ENCODE assay signal across 8 mouse cellular contexts in the genomic region with DNA sequence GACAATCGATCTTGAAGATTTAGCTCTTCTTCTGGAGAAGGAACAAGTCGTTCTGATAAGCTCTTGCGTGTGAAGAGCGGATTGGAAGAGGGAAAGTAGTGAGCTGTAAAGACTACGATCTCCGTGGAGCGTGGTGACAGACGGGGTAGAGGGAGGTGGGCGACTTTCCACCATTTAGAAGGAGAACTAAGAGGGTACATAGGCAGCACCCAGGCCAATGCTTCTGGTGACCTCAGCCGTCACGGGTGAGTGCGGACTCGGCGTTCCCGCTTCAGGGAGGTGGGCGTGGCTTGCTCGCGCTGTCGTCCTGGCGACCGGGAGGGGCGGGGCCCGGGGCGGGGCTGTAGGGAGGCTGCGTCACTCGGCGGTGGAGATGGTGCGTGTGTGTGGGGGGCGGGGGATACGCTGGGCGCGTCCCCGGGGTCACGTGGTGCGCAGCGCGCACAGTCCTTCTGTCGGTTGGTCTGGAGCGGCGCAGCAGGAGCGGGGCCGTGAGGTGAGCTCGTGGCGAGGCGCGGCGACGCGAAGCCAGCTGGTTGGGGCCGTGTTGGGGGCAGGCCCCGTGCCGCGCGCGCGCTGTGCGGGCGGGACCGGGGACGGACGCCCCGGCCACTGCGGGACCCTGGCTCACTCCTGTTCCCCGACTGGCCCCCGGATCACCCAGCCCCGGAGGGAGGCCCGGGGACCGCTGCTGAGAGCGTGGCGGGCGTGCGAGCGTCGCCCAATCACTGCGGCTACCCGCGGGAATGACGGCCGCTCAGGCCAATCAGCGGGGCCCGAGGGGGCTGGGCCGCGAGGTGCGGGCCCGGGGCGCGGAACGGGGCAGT. TPM values are rescaled to one million over a fixed set of nuclear protein-coding genes. Genes with fewer than 3 reads are reported as not detected.
DNase-seq lines count a peak whose midpoint lies in the region; ATAC-seq and TF ChIP-seq lines count a peak whose summit lies in the region.

Gene Phf20 (plus strand): TSS at position 165 of the 827 bp plus-strand sequence.

- peak within 1 kb of the TSS; percentile 77 for H3K4me3 ChIP-seq in forebrain, embryonic 15.5 days
- H3K4me3 ChIP-seq in layer of hippocampus, adult 2 months: peak within 1 kb of the TSS; percentile 93
- peak within 1 kb of the TSS; percentile 79 for H3K4me3 ChIP-seq in lung, embryonic 14.5 days (ENCODE audit: low read depth, low read length)
- H3K4me3 ChIP-seq in olfactory bulb, adult 2 months (ENCODE audit: insufficient read depth, low read depth, low read length): peak within 1 kb of the TSS; percentile 97
- H3K4me3 ChIP-seq in thymus, adult 2 months (ENCODE audit: control insufficient read depth, insufficient read depth, low read length): peak within 1 kb of the TSS; percentile 72

- H3K9me3 ChIP-seq in forebrain, embryonic 15.5 days: no peaks in the 10 kb centered on the region
- H3K9me3 ChIP-seq in lung, embryonic 14.5 days (ENCODE audit: low read depth, low read length): no peaks in the 10 kb centered on the region

- H3K4me2 ChIP-seq in forebrain, embryonic 15.5 days (replicated peaks): peak within 1 kb of the TSS; percentile 54
- H3K4me2 ChIP-seq in lung, embryonic 14.5 days: peak within 1 kb of the TSS; percentile 73

- peak within 1 kb of the TSS; percentile 85 for H3K9ac ChIP-seq in forebrain, embryonic 15.5 days (replicated peaks)
- peak within 1 kb of the TSS; percentile 82 for H3K9ac ChIP-seq in lung, embryonic 14.5 days

- peak; percentile 98 for ATAC-seq in forebrain, embryonic 15.5 days (replicated peaks)
- peak; percentile 98 for ATAC-seq in lung, embryonic 14.5 days (ENCODE audit: insufficient read depth)

- TF ChIP-seq POLR2A in olfactory bulb, adult 2 months (IDR thresholded peaks at IDR 0.05; ENCODE audit: insufficient read depth, low read depth, low read length): peak; percentile 76
- TF ChIP-seq POLR2A in thymus, adult 2 months (IDR thresholded peaks at IDR 0.05; ENCODE audit: control insufficient read depth, extremely low read depth, insufficient read depth, low read length, poor library complexity): peak; percentile 65

- TF ChIP-seq CTCF in layer of hippocampus, adult 2 months (conservative IDR thresholded peaks at IDR 0.05): no peak; the same call in none of the 2 replicates
- TF ChIP-seq CTCF in lung, embryonic 14.5 days (IDR thresholded peaks at IDR 0.05; ENCODE audit: low read depth): no peak
- no peak for TF ChIP-seq CTCF in olfactory bulb, adult 2 months (IDR thresholded peaks at IDR 0.05; ENCODE audit: insufficient read depth, low read depth, low read length)
- TF ChIP-seq CTCF in thymus, adult 2 months (IDR thresholded peaks at IDR 0.05; ENCODE audit: borderline replicate concordance, control insufficient read depth, extremely low read depth, insufficient read depth, low read length, poor library complexity): peak; percentile 49; the same call in 1 of the 2 replicates

- H3K4me1 ChIP-seq in forebrain, embryonic 15.5 days: peaks cover 34% of the 10 kb centered on the region
- peaks cover 8% of the 10 kb centered on the region for H3K4me1 ChIP-seq in lung, embryonic 14.5 days (ENCODE audit: insufficient read depth)
- H3K4me1 ChIP-seq in olfactory bulb, adult 2 months (ENCODE audit: control insufficient read depth, insufficient read depth, low read length): peaks cover 3% of the 10 kb centered on the region
- H3K4me1 ChIP-seq in thymus, adult 2 months (replicated peaks; ENCODE audit: control insufficient read depth, insufficient read depth, low read length): peaks cover 12% of the 10 kb centered on the region

- H3K27me3 ChIP-seq in forebrain, embryonic 15.5 days: no peaks in the 10 kb centered on the region
- H3K27me3 ChIP-seq in lung, embryonic 14.5 days (ENCODE audit: insufficient read depth, low read length): no peaks in the 10 kb centered on the region
- H3K27me3 ChIP-seq in thymus, adult 2 months (ENCODE audit: control insufficient read depth, insufficient read depth, low read length): no peaks in the 10 kb centered on the region

- no peaks in the 10 kb centered on the region for H3K36me3 ChIP-seq in forebrain, embryonic 15.5 days
- H3K36me3 ChIP-seq in lung, embryonic 14.5 days (ENCODE audit: insufficient read depth): 0 out of 2 replicates have a peak, but pooled peaks cover 11% of the 10 kb centered on the region
- no peaks in the 10 kb centered on the region for H3K36me3 ChIP-seq in thymus, adult 2 months (ENCODE audit: control insufficient read depth, insufficient read depth, low read length)

- under 1% methylated on average over 85 of the region's 88 CpGs for WGBS in forebrain, embryonic 15.5 days
- WGBS in lung, embryonic 14.5 days: under 1% methylated on average over 88 of the region's 88 CpGs
- 1% methylated on average over 87 of the region's 88 CpGs for WGBS in olfactory bulb, adult 2 months
- WGBS in thymus, adult 2 months: under 1% methylated on average over 87 of the region's 88 CpGs

- intact Hi-C loops in heart, postnatal 25 days (cut with DNase I): loop anchor here (5.0 kb wide), 1 partner anchor 81 kb away; no protein-coding TSS in a partner anchor

- H3K27ac ChIP-seq in forebrain, embryonic 15.5 days (replicated peaks): peak within 1 kb of the TSS; percentile 99
- H3K27ac ChIP-seq in layer of hippocampus, adult 2 months: peak within 1 kb of the TSS; percentile 99
- H3K27ac ChIP-seq in lung, embryonic 14.5 days (ENCODE audit: low read depth): peak within 1 kb of the TSS; percentile 95
- H3K27ac ChIP-seq in olfactory bulb, adult 2 months (ENCODE audit: insufficient read depth, low read depth, low read length): peak within 1 kb of the TSS; percentile 97
- peak within 1 kb of the TSS; percentile 56 for H3K27ac ChIP-seq in thymus, adult 2 months (ENCODE audit: control insufficient read depth, insufficient read depth, low read length)

- DNase-seq in ES-CJ7 (ENCODE audit: low read depth, low spot score): peak; percentile 98
- peak; percentile 98 for DNase-seq in cerebellum, adult 11 months
- peak; percentile 95 for DNase-seq in heart, postnatal 25 days (ENCODE audit: low spot score)
- peak; percentile 97 for DNase-seq in layer of hippocampus, adult 2 months (ENCODE audit: low spot score in 2 of 2)
- DNase-seq in lung, embryonic 14.5 days: peak; percentile 96
- DNase-seq in thymus, adult 2 months: peak; percentile 98

RNA-seq across cellular contexts. Expression of gene Phf20, which starts in this region (rescaled TPM):
- polyA plus RNA-seq in forebrain, embryonic 15.5 days (2015; fragmentation: Nextera tagmentation; extraction: Ambion mirVana): 153 and 157 TPM in 2 replicates
- total RNA-seq in heart, postnatal 25 days (2021): 10 to 100 TPM; 14.9 to 15.2 TPM
- total RNA-seq in layer of hippocampus, adult 2 months (2021): 100 to 1,000 TPM; 106 to 116 TPM
- polyA plus RNA-seq in lung, embryonic 14.5 days (2014; fragmentation: Nextera tagmentation; extraction: Ambion mirVana): 73.6 and 77.3 TPM in 2 replicates
- 586 TPM in 1 of 2 replicates, not detected in the other for polyA plus RNA-seq in olfactory bulb, adult 2 months (2012; ENCODE audit: insufficient read depth, insufficient read length, low replicate concordance, missing spikeins)
- polyA plus RNA-seq in thymus, adult 2 months (2012; rRNA removed): 23.1 and 25.2 TPM in 2 replicates

Comparison
In these comparisons a context has a peak if more than half of its experiments do, and no peak if none do; other contexts are left out.
1. Peak in every context shown above with its lines: DNase-seq, ATAC-seq, H3K4me3 ChIP-seq and H3K27ac ChIP-seq.
2. RNA of gene Phf20 (total RNA-seq): 106 to 116 TPM in layer of hippocampus, adult 2 months; 14.9 to 15.2 TPM in heart, postnatal 25 days; every median in the first group is over 4 times any median in the second.